Mouse (Mus musculus) neural tube, embryonic 14.5 days (tissue): ENCODE measurements around the gene Ccser1. TPM values are rescaled to one million over a fixed set of nuclear protein-coding genes. Genes with fewer than 3 reads are reported as not detected.

ENCODE experiments used
- ATAC-seq: fragments of 200-750 bp; cut with Nextera tagmentation; 2 replicates; pipeline ENCODE4 v1.8.0; 2017; ENCODE audit warnings: low read depth, mild to moderate bottlenecking, moderate TSS enrichment, moderate library complexity
- H3K27ac ChIP-seq: fragments of 300-500 bp; sonication (generic); 2 replicates; pipeline ENCODE4 v1.5.1; 2014; ENCODE audit warnings: low read depth, mild to moderate bottlenecking, control low read depth, low read length, moderate library complexity, mixed read lengths
- H3K27me3 ChIP-seq: fragments of 300-500 bp; sonication (generic); 2 replicates; pipeline ENCODE4 v1.6.1; 2014; ENCODE audit warnings: low read length; ENCODE audit not compliant: control insufficient read depth, insufficient read depth
- H3K36me3 ChIP-seq: fragments of 300-500 bp; sonication (generic); 2 replicates; pipeline ENCODE4 v1.6.1; 2014; ENCODE audit warnings: low read length, mixed read lengths; ENCODE audit not compliant: control insufficient read depth, insufficient read depth
- H3K4me1 ChIP-seq: fragments of 300-500 bp; sonication (generic); 2 replicates; pipeline ENCODE4 v1.6.1; 2014; ENCODE audit warnings: low read length; ENCODE audit not compliant: control insufficient read depth, insufficient read depth
- H3K4me2 ChIP-seq: fragments of 300-500 bp; sonication (generic); 2 replicates; pipeline ENCODE4 v1.6.1; 2014; ENCODE audit warnings: mild to moderate bottlenecking, low read depth, low read length, control low read depth
- H3K4me3 ChIP-seq: fragments of 300-500 bp; sonication (generic); 2 replicates; pipeline ENCODE4 v1.5.1; 2014; ENCODE audit warnings: low read depth, low read length, control low read depth, mixed read lengths
- H3K9ac ChIP-seq: fragments of 300-500 bp; sonication (generic); replicated peaks from 2 replicates; pipeline ENCODE4 v1.6.1; 2014; ENCODE audit warnings: low read depth, mild to moderate bottlenecking, control low read depth, low read length, mixed read lengths
- H3K9me3 ChIP-seq: fragments of 300-500 bp; sonication (generic); 2 replicates; pipeline ENCODE4 v1.6.1; 2016; ENCODE audit warnings: low read length; ENCODE audit not compliant: control insufficient read depth
- WGBS: fragments of 180-500 bp; shearing (Covaris S2); extraction: QIAGEN DNeasy Blood & Tissue Kit; methylation state at CpG from one replicate; pipeline ENCODE4 v1.1.7; 2014; 5-methylcytosine and 5-hydroxymethylcytosine counted together
- polyA plus RNA-seq: library from polyadenylated mRNA; unstranded; fragments of >200 nt; fragmentation: Nextera tagmentation; extraction: Ambion mirVana; gene quantifications from 2 replicates; pipeline ENCODE4 v1.2.1, GENCODE M21; 2014

Ccser1 gene
- 35.1 and 37.5 TPM in 2 replicates for polyA plus RNA-seq

- Histone ChIP-seq H3K27ac (peak within 1 kb of the TSS; percentile 93), H3K4me3 (peak within 1 kb of the TSS; percentile 85), H3K4me1 (0 out of 2 replicates have a peak, but pooled peaks cover 3% of the 10 kb centered on the region), H3K4me2 (peak within 1 kb of the TSS; percentile 54), H3K27me3 (peaks cover 3% of the 10 kb centered on the region; the same call in 1 of the 2 replicates), H3K9me3 (no peaks in the 10 kb centered on the region), H3K36me3 (no peaks in the 10 kb centered on the region), H3K9ac (peak within 1 kb of the TSS; percentile 96)
- peak; percentile 92 for ATAC-seq
- whole genome bisulfite sequencing: under 1% methylated on average over 66 of the region's 105 CpGs
Observed at GRCm38 (mm10) chr6:61179949-61180755, at the start of gene Ccser1. Gene Ccser1 (plus strand): TSS chr6:61180324.

GRCm38 (mm10) chr6:61136436-61136835 lies 43.7 kb upstream of the Ccser1 start:
- H3K36me3 ChIP-seq: no peaks in the 10 kb centered on the region
- no peaks in the 10 kb centered on the region for H3K4me1 ChIP-seq
- H3K9me3 ChIP-seq: no peaks in the 10 kb centered on the region; the same call in 1 of the 2 replicates
- ATAC-seq: no peak
- H3K4me3 ChIP-seq: no peak overlapping the region
- H3K27ac ChIP-seq: no peak overlapping the region
- H3K4me2 ChIP-seq: no peak overlapping the region
- no peaks in the 10 kb centered on the region for H3K27me3 ChIP-seq
- 88% methylated on average over 2 of the region's 2 CpGs for WGBS
- H3K9ac ChIP-seq: no peak overlapping the region

- Histone ChIP-seq H3K9ac (no peak overlapping the region), H3K9me3 (no peaks in the 10 kb centered on the region), H3K4me2 (no peak overlapping the region), H3K4me1 (no peaks in the 10 kb centered on the region), H3K36me3 (no peaks in the 10 kb centered on the region), H3K27me3 (no peaks in the 10 kb centered on the region), H3K4me3 (no peak overlapping the region), H3K27ac (no peak overlapping the region)
- ATAC-seq: no peak
- whole genome bisulfite sequencing: 83% methylated on average over 1 of the region's 1 CpGs
Observed at GRCm38 (mm10) chr6:61143031-61143430, 37.1 kb upstream of the Ccser1 start.

GRCm38 (mm10) chr6:61152924-61153323 lies 27.2 kb upstream of the Ccser1 start:
- Histone ChIP-seq H3K36me3 (no peaks in the 10 kb centered on the region), H3K4me1 (no peaks in the 10 kb centered on the region), H3K27ac (no peak overlapping the region), H3K27me3 (no peaks in the 10 kb centered on the region), H3K4me2 (no peak overlapping the region), H3K9me3 (no peaks in the 10 kb centered on the region), H3K4me3 (no peak overlapping the region), H3K9ac (no peak overlapping the region)
- no peak for ATAC-seq
- 82% methylated on average over 3 of the region's 3 CpGs for WGBS

GRCm38 (mm10) chr6:61154654-61155053 lies 25.5 kb upstream of the Ccser1 start:
- Histone ChIP-seq H3K27me3 (no peaks in the 10 kb centered on the region), H3K4me3 (no peak overlapping the region), H3K9me3 (no peaks in the 10 kb centered on the region), H3K9ac (no peak overlapping the region), H3K4me2 (no peak overlapping the region), H3K4me1 (no peaks in the 10 kb centered on the region), H3K36me3 (no peaks in the 10 kb centered on the region), H3K27ac (no peak overlapping the region)
- WGBS: 53% methylated on average over 6 of the region's 6 CpGs
- ATAC-seq: no peak

- H3K4me1 ChIP-seq: no peaks in the 10 kb centered on the region
- H3K27me3 ChIP-seq: no peaks in the 10 kb centered on the region
- 0 out of 2 replicates have a peak, but pooled peaks have one; percentile 35 for ATAC-seq
- H3K4me3 ChIP-seq: no peak overlapping the region
- no peaks in the 10 kb centered on the region for H3K9me3 ChIP-seq
- no peak overlapping the region for H3K9ac ChIP-seq
- WGBS: 38% methylated on average over 8 of the region's 8 CpGs
- H3K4me2 ChIP-seq: no peak overlapping the region
- H3K36me3 ChIP-seq: no peaks in the 10 kb centered on the region
- no peak overlapping the region for H3K27ac ChIP-seq
Observed at GRCm38 (mm10) chr6:61155059-61155629, 25.0 kb upstream of the Ccser1 start.

- Histone ChIP-seq H3K9ac (no peak overlapping the region), H3K36me3 (no peaks in the 10 kb centered on the region), H3K27me3 (no peaks in the 10 kb centered on the region), H3K4me1 (no peaks in the 10 kb centered on the region), H3K9me3 (no peaks in the 10 kb centered on the region), H3K4me3 (no peak overlapping the region), H3K27ac (no peak overlapping the region), H3K4me2 (no peak overlapping the region)
- no peak for ATAC-seq
Observed at GRCm38 (mm10) chr6:61155718-61156117, 24.4 kb upstream of the Ccser1 start.

- ATAC-seq: no peak
- no peaks in the 10 kb centered on the region for H3K27me3 ChIP-seq
Observed at GRCm38 (mm10) chr6:61162117-61162516, 18.0 kb upstream of the Ccser1 start.

GRCm38 (mm10) chr6:61166891-61167290 lies 13.2 kb upstream of the Ccser1 start:
- WGBS: 82% methylated on average over 1 of the region's 1 CpGs
- H3K36me3 ChIP-seq: no peaks in the 10 kb centered on the region
- no peaks in the 10 kb centered on the region for H3K4me1 ChIP-seq
- no peak for ATAC-seq
- no peak overlapping the region for H3K4me3 ChIP-seq
- H3K9me3 ChIP-seq: no peaks in the 10 kb centered on the region
- no peak overlapping the region for H3K27ac ChIP-seq
- no peak overlapping the region for H3K4me2 ChIP-seq
- H3K27me3 ChIP-seq: no peaks in the 10 kb centered on the region
- H3K9ac ChIP-seq: no peak overlapping the region

More at GRCm38 (mm10) chr6:61162117-61162516, 18.0 kb upstream of the Ccser1 start:
- Histone ChIP-seq H3K36me3 (no peaks in the 10 kb centered on the region), H3K4me2 (no peak overlapping the region), H3K9ac (no peak overlapping the region), H3K9me3 (no peaks in the 10 kb centered on the region), H3K4me1 (no peaks in the 10 kb centered on the region), H3K27ac (no peak overlapping the region), H3K4me3 (no peak overlapping the region)
